Mouse (Mus musculus): ENCODE results near the gene Trim66. TPM values are rescaled to one million over a fixed set of nuclear protein-coding genes. Genes with fewer than 3 reads are reported as not detected.

Trim66 gene
- total and polyA plus RNA-seq, 3 experiments: 0.02 to 0.49 TPM; not detected in 1

GRCm38 (mm10) chr7:109454856-109455255 lies 53.1 kb downstream of the Trim66 start:
- no peak for TF ChIP-seq CTCF (IDR thresholded peaks at IDR 0.05; ENCODE audit: low read depth, low read length)
- TF ChIP-seq POLR2AphosphoS5 (IDR thresholded peaks at IDR 0.05; ENCODE audit: insufficient replicate concordance, low read depth, low read length): no peak
- no peak for TF ChIP-seq GATA2 (IDR thresholded peaks at IDR 0.05; ENCODE audit: borderline replicate concordance, low read depth, low read length)
- TF ChIP-seq GATA1 (IDR thresholded peaks at IDR 0.05; ENCODE audit: borderline replicate concordance, low read length): no peak
- no peak for TF ChIP-seq TAL1 (conservative IDR thresholded peaks at IDR 0.05; ENCODE audit: low read depth, low read length)
- H3K4me1 ChIP-seq (ENCODE audit: insufficient read depth, low read depth, low read length): 0 out of 2 replicates have a peak, but pooled peaks cover 3% of the 10 kb centered on the region
- no peak for ATAC-seq (ENCODE audit: extremely low read depth, insufficient number of reproducible peaks, low FRiP score, poor library complexity, severe bottlenecking)
- no peaks in the 10 kb centered on the region for H3K9me3 ChIP-seq (replicated peaks)
- no peak overlapping the region for H3K4me3 ChIP-seq (ENCODE audit: low read depth, low read length)
- H3K27me3 ChIP-seq (ENCODE audit: insufficient read depth, low read length): peaks cover 31% of the 10 kb centered on the region
- no peaks in the 10 kb centered on the region for H3K36me3 ChIP-seq (replicated peaks)
- no peak for DNase-seq (ENCODE audit: low spot score)

GRCm38 (mm10) chr7:109448060-109448459 lies 59.9 kb downstream of the Trim66 start:
- Histone ChIP-seq H3K36me3 (replicated peaks) (no peaks in the 10 kb centered on the region), H3K4me3 (ENCODE audit: low read depth, low read length) (no peak overlapping the region), H3K9me3 (replicated peaks) (no peaks in the 10 kb centered on the region), H3K27me3 (ENCODE audit: insufficient read depth, low read length) (peaks cover 14% of the 10 kb centered on the region), H3K4me1 (ENCODE audit: insufficient read depth, low read depth, low read length) (no peaks in the 10 kb centered on the region)
- ATAC-seq (ENCODE audit: extremely low read depth, insufficient number of reproducible peaks, low FRiP score, poor library complexity, severe bottlenecking) (no peak), DNase-seq (ENCODE audit: low spot score) (no peak)
- TF ChIP-seq TAL1 (conservative IDR thresholded peaks at IDR 0.05; ENCODE audit: low read depth, low read length): no peak
- TF ChIP-seq CTCF (IDR thresholded peaks at IDR 0.05; ENCODE audit: low read depth, low read length): no peak
- TF ChIP-seq GATA1 (IDR thresholded peaks at IDR 0.05; ENCODE audit: borderline replicate concordance, low read length): no peak
- no peak for TF ChIP-seq GATA2 (IDR thresholded peaks at IDR 0.05; ENCODE audit: borderline replicate concordance, low read depth, low read length)

- Histone ChIP-seq H3K4me1 (ENCODE audit: insufficient read depth, low read depth, low read length) (no peaks in the 10 kb centered on the region), H3K9me3 (replicated peaks) (no peaks in the 10 kb centered on the region), H3K4me3 (ENCODE audit: low read depth, low read length) (no peak overlapping the region), H3K27me3 (ENCODE audit: insufficient read depth, low read length) (peaks cover 5% of the 10 kb centered on the region; the same call in 1 of the 2 replicates), H3K36me3 (replicated peaks) (no peaks in the 10 kb centered on the region)
- no peak for DNase-seq (ENCODE audit: low spot score)
- TF ChIP-seq GATA1 (IDR thresholded peaks at IDR 0.05; ENCODE audit: borderline replicate concordance, low read length) (no peak), GATA2 (IDR thresholded peaks at IDR 0.05; ENCODE audit: borderline replicate concordance, low read depth, low read length) (no peak), CTCF (IDR thresholded peaks at IDR 0.05; ENCODE audit: low read depth, low read length) (peak; percentile 40; the same call in 1 of the 2 replicates), POLR2AphosphoS5 (IDR thresholded peaks at IDR 0.05; ENCODE audit: insufficient replicate concordance, low read depth, low read length) (no peak), TAL1 (conservative IDR thresholded peaks at IDR 0.05; ENCODE audit: low read depth, low read length) (no peak)
- ATAC-seq (ENCODE audit: extremely low read depth, insufficient number of reproducible peaks, low FRiP score, poor library complexity, severe bottlenecking): no peak
These were observed 62.9 kb downstream of the Trim66 start for GRCm38 (mm10) chr7:109445012-109445411.

- Histone ChIP-seq H3K36me3 (replicated peaks) (no peaks in the 10 kb centered on the region), H3K27me3 (ENCODE audit: insufficient read depth, low read length) (peaks cover 8% of the 10 kb centered on the region; the same call in 1 of the 2 replicates), H3K4me3 (ENCODE audit: low read depth, low read length) (no peak overlapping the region), H3K4me1 (ENCODE audit: insufficient read depth, low read depth, low read length) (no peaks in the 10 kb centered on the region), H3K9me3 (replicated peaks) (no peaks in the 10 kb centered on the region)
- TF ChIP-seq TAL1 (conservative IDR thresholded peaks at IDR 0.05; ENCODE audit: low read depth, low read length) (no peak), POLR2AphosphoS5 (IDR thresholded peaks at IDR 0.05; ENCODE audit: insufficient replicate concordance, low read depth, low read length) (no peak), GATA1 (IDR thresholded peaks at IDR 0.05; ENCODE audit: borderline replicate concordance, low read length) (no peak), GATA2 (IDR thresholded peaks at IDR 0.05; ENCODE audit: borderline replicate concordance, low read depth, low read length) (no peak), CTCF (IDR thresholded peaks at IDR 0.05; ENCODE audit: low read depth, low read length) (no peak)
- DNase-seq (ENCODE audit: low spot score): no peak
- no peak for ATAC-seq (ENCODE audit: extremely low read depth, insufficient number of reproducible peaks, low FRiP score, poor library complexity, severe bottlenecking)
These were observed 65.2 kb downstream of the Trim66 start for GRCm38 (mm10) chr7:109442739-109443138.

GRCm38 (mm10) chr7:109440697-109441269 lies 67.2 kb downstream of the Trim66 start:
- peaks cover 11% of the 10 kb centered on the region for H3K27me3 ChIP-seq (ENCODE audit: insufficient read depth, low read length)
- TF ChIP-seq CTCF (IDR thresholded peaks at IDR 0.05; ENCODE audit: low read depth, low read length) (no peak), POLR2AphosphoS5 (IDR thresholded peaks at IDR 0.05; ENCODE audit: insufficient replicate concordance, low read depth, low read length) (no peak), GATA2 (IDR thresholded peaks at IDR 0.05; ENCODE audit: borderline replicate concordance, low read depth, low read length) (no peak), TAL1 (conservative IDR thresholded peaks at IDR 0.05; ENCODE audit: low read depth, low read length) (no peak), GATA1 (IDR thresholded peaks at IDR 0.05; ENCODE audit: borderline replicate concordance, low read length) (no peak)
- H3K36me3 ChIP-seq (replicated peaks): no peaks in the 10 kb centered on the region
- H3K4me1 ChIP-seq (ENCODE audit: insufficient read depth, low read depth, low read length): no peaks in the 10 kb centered on the region
- no peak for ATAC-seq (ENCODE audit: extremely low read depth, insufficient number of reproducible peaks, low FRiP score, poor library complexity, severe bottlenecking)
- no peaks in the 10 kb centered on the region for H3K9me3 ChIP-seq (replicated peaks)
- H3K4me3 ChIP-seq (ENCODE audit: low read depth, low read length): no peak overlapping the region
- no peak for DNase-seq (ENCODE audit: low spot score)

- H3K27me3 ChIP-seq (ENCODE audit: insufficient read depth, low read length): peaks cover 11% of the 10 kb centered on the region
- ATAC-seq (ENCODE audit: extremely low read depth, insufficient number of reproducible peaks, low FRiP score, poor library complexity, severe bottlenecking): no peak
- H3K9me3 ChIP-seq (replicated peaks): no peaks in the 10 kb centered on the region
- no peaks in the 10 kb centered on the region for H3K4me1 ChIP-seq (ENCODE audit: insufficient read depth, low read depth, low read length)
- TF ChIP-seq CTCF (IDR thresholded peaks at IDR 0.05; ENCODE audit: low read depth, low read length): no peak
- TF ChIP-seq GATA2 (IDR thresholded peaks at IDR 0.05; ENCODE audit: borderline replicate concordance, low read depth, low read length): no peak
- H3K36me3 ChIP-seq (replicated peaks): no peaks in the 10 kb centered on the region
- DNase-seq (ENCODE audit: low spot score): no peak
- H3K4me3 ChIP-seq (ENCODE audit: low read depth, low read length): no peak within 1 kb of the TSS
These were observed 68.9 kb downstream of the Trim66 start, which contains the start of gene Stk33 for GRCm38 (mm10) chr7:109438781-109439591. TSS of gene Stk33 (minus strand) at chr7:109439081.
